Mouse (Mus musculus) intestine, embryonic 15.5 days (tissue): ENCODE results near the gene St6gal1. TPM values are rescaled to one million over a fixed set of nuclear protein-coding genes. Genes with fewer than 3 reads are reported as not detected.

ENCODE experiments used
- ATAC-seq: fragments of 200-750 bp; cut with Nextera tagmentation; 2 replicates; pipeline ENCODE4 v1.8.0; 2017; ENCODE audit warnings: moderate TSS enrichment, moderate library complexity
- H3K27ac ChIP-seq: fragments of 300-500 bp; sonication (generic); 2 replicates; pipeline ENCODE4 v1.5.1; 2015; ENCODE audit warnings: mild to moderate bottlenecking, inconsistent platforms
- H3K27me3 ChIP-seq: fragments of 300-500 bp; sonication (generic); replicated peaks from 2 replicates; pipeline ENCODE4 v1.6.1; 2015; ENCODE audit warnings: inconsistent platforms
- H3K36me3 ChIP-seq: fragments of 300-500 bp; sonication (generic); 2 replicates; pipeline ENCODE4 v1.6.1; 2015; ENCODE audit warnings: inconsistent platforms
- H3K4me1 ChIP-seq: fragments of 300-500 bp; sonication (generic); replicated peaks from 2 replicates; pipeline ENCODE4 v1.6.1; 2015; ENCODE audit warnings: inconsistent platforms
- H3K4me2 ChIP-seq: fragments of 300-500 bp; sonication (generic); replicated peaks from 2 replicates; pipeline ENCODE4 v1.6.1; 2015; ENCODE audit warnings: mild to moderate bottlenecking, inconsistent platforms
- H3K4me3 ChIP-seq: fragments of 300-500 bp; sonication (generic); replicated peaks from 2 replicates; pipeline ENCODE4 v1.5.1; 2015; ENCODE audit warnings: inconsistent platforms
- H3K9ac ChIP-seq: fragments of 300-500 bp; sonication (generic); 2 replicates; pipeline ENCODE4 v1.6.1; 2015; ENCODE audit warnings: inconsistent platforms
- H3K9me3 ChIP-seq: fragments of 300-500 bp; sonication (generic); 2 replicates; pipeline ENCODE4 v1.6.1; 2016; ENCODE audit warnings: inconsistent platforms
- WGBS: fragments of 180-500 bp; shearing (Covaris S2); methylation state at CpG from one replicate; pipeline ENCODE4 v1.1.7; 2015; 5-methylcytosine and 5-hydroxymethylcytosine counted together
- polyA plus RNA-seq: library from polyadenylated mRNA; unstranded; fragments of >200 nt; fragmentation: Nextera tagmentation; extraction: Ambion mirVana; gene quantifications from 2 replicates; pipeline ENCODE4 v1.2.1, GENCODE M21; 2015

Gene St6gal1
- polyA plus RNA-seq, 1 experiment from 2014 or later, result 15.7 TPM

DNA sequence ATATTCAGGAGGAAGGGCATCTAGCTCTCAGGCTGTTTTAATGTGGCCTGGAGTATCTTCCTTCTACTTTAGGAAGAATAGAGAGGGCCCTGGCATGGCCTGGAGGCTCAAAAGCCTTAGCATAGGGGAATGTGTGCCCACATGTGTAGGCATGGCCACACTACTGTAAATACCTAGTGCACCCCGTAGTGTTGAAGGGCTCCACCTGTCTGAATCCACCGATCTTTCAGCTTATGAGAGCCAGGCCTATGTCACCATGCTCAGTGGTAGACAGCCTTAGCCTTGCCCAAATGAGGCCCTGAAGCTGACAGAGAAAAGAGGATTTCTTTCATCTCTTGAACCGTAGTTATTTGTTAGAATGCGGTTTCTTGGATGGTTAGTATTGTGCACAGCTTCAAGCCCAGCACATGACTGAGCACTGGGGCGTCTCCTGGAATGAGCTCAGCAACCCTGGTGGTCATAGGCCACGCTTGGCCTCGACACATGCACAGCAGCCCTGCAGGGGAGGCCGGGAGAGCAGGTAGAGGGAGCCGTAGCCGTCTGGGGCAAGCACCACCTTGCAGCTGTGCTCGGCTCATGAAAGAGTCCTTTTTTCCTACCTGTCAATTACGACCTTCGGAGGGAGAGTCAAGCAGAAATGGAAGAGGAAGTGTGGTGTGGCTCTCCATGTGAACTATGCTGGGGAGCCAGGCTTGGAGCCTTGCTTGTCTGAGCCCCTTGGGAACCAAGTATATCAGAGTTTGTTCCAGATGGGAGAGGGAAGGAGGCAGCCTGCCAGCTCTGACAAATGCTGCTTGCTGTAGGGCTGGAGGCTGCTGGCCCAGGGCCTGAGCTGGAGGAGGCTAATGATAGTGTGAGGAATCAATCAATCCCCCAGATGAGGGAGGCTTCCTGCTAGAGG lies 15.8 kb downstream of the St6gal1 start:
- peak overlapping the region; percentile 69 for H3K27ac ChIP-seq
- ATAC-seq, result peak; percentile 91
- H3K4me3 ChIP-seq, result no peak overlapping the region
- peaks cover 23% of the 10 kb centered on the region for H3K4me1 ChIP-seq
- H3K36me3 ChIP-seq, result no peaks in the 10 kb centered on the region
- 36% methylated on average over 13 of the region's 13 CpGs for WGBS
- no peaks in the 10 kb centered on the region for H3K27me3 ChIP-seq
- H3K9me3 ChIP-seq, result no peaks in the 10 kb centered on the region
- no peak overlapping the region for H3K9ac ChIP-seq
- H3K4me2 ChIP-seq, result 0 out of 2 replicates have a peak overlapping the region, but pooled peaks have one; percentile 17

- Histone ChIP-seq H3K4me3 (no peak overlapping the region), H3K9ac (no peak overlapping the region), H3K4me1 (peaks cover 23% of the 10 kb centered on the region), H3K27ac (peak overlapping the region; percentile 10; the same call in 1 of the 2 replicates), H3K27me3 (no peaks in the 10 kb centered on the region), H3K4me2 (no peak overlapping the region; the same call in 1 of the 2 replicates), H3K36me3 (no peaks in the 10 kb centered on the region), H3K9me3 (no peaks in the 10 kb centered on the region)
- whole genome bisulfite sequencing, result 45% methylated on average over 5 of the region's 5 CpGs
- no peak for ATAC-seq
Measured at GRCm38 (mm10) chr16:23240950-23241259, 16.4 kb downstream of the St6gal1 start.

DNA sequence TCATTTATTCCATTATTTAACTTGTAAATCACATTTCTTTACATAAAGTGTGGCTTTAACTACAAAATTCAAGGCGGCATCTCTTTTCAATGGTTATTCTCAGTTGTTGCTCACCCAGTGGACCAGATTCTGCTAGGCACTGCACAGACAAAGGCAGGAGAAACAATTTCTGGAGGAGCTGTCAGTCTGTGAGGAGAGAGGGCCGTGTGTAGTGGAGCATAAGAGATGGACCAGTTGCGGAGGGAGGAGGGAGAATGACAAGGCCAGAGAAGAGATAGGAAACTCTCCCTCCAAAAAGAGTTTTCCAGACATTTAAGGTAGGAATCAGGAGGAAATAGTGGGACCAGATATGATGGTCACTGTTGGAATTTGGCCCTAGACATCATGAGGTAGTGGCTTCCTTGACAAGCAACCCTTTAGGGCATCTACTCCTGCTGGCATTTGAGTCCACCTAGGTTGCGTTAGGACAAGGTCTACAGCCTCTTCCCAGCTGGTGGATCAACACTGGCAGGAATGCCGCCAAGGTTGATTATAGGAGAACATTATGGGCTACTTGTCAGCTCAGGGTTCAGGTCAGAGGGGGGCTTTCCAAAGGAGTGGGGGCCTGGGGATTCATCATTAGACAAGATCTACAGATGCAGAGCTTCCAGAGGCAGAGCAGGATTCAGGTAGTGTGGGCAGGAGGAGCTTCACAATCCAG lies 19.3 kb downstream of the St6gal1 start:
- Histone ChIP-seq H3K4me1 (peaks cover 16% of the 10 kb centered on the region), H3K27ac (no peak overlapping the region), H3K36me3 (no peaks in the 10 kb centered on the region), H3K4me3 (no peak overlapping the region), H3K9ac (no peak overlapping the region), H3K9me3 (no peaks in the 10 kb centered on the region), H3K4me2 (no peak overlapping the region), H3K27me3 (no peaks in the 10 kb centered on the region)
- WGBS, result 88% methylated on average over 5 of the region's 5 CpGs
- no peak for ATAC-seq

DNA sequence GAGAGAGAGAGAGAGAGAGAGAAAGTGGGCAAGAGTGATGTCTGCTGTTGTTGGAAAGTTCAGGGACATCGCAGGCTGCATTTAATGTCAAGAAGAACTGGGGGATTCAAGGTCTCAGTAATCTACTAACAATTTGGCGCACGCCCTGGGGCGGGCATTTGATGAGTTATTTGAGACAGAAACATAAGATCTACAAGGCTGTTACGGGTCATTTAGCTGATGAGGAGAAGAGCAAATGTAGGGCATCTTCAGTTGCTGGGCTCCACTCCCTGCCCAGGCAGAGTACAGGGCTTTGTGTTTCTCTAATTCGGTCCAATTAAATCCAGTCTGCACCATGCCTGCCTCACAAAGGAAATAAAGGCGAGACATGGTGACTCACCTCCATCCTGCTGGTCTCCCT lies 19.9 kb downstream of the St6gal1 start:
- Histone ChIP-seq H3K9ac (no peak overlapping the region), H3K27me3 (no peaks in the 10 kb centered on the region), H3K27ac (no peak overlapping the region), H3K4me1 (peaks cover 15% of the 10 kb centered on the region), H3K4me3 (no peak overlapping the region), H3K9me3 (no peaks in the 10 kb centered on the region), H3K4me2 (no peak overlapping the region), H3K36me3 (no peaks in the 10 kb centered on the region)
- WGBS, result 89% methylated on average over 7 of the region's 7 CpGs
- ATAC-seq, result no peak

GRCm38 (mm10) chr16:23249285-23249684 lies 24.7 kb downstream of the St6gal1 start:
- no peak overlapping the region for H3K4me2 ChIP-seq
- no peak for ATAC-seq
- H3K4me1 ChIP-seq, result peaks cover 11% of the 10 kb centered on the region
- H3K9me3 ChIP-seq, result no peaks in the 10 kb centered on the region
- H3K4me3 ChIP-seq, result no peak overlapping the region
- H3K9ac ChIP-seq, result no peak overlapping the region
- no peak overlapping the region for H3K27ac ChIP-seq
- H3K36me3 ChIP-seq, result no peaks in the 10 kb centered on the region
- H3K27me3 ChIP-seq, result no peaks in the 10 kb centered on the region
- WGBS, result 64% methylated on average over 4 of the region's 4 CpGs

DNA sequence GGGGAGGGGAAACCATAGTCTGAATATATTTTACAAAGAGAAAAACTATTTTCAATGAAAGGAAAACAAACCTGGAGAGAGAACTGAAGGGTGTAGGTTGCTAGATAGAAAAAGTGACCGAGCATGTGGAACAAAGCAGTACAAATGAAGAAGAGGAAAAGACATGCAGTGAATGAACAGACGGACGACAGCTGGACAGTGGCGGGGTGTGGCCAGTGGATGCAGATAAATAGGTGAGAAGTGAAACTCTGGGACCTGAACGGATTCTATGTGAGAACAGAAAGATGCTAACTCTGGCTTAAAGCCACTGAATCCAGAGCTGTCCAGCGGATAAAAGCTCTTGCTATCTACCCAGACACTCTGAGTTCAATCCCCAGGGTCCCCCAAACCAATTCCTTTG lies 25.2 kb downstream of the St6gal1 start:
- Histone ChIP-seq H3K27ac (no peak overlapping the region), H3K9ac (no peak overlapping the region), H3K4me3 (no peak overlapping the region), H3K9me3 (no peaks in the 10 kb centered on the region), H3K4me2 (no peak overlapping the region), H3K27me3 (no peaks in the 10 kb centered on the region), H3K36me3 (no peaks in the 10 kb centered on the region), H3K4me1 (peaks cover 11% of the 10 kb centered on the region)
- WGBS, result 68% methylated on average over 6 of the region's 6 CpGs
- no peak for ATAC-seq

DNA sequence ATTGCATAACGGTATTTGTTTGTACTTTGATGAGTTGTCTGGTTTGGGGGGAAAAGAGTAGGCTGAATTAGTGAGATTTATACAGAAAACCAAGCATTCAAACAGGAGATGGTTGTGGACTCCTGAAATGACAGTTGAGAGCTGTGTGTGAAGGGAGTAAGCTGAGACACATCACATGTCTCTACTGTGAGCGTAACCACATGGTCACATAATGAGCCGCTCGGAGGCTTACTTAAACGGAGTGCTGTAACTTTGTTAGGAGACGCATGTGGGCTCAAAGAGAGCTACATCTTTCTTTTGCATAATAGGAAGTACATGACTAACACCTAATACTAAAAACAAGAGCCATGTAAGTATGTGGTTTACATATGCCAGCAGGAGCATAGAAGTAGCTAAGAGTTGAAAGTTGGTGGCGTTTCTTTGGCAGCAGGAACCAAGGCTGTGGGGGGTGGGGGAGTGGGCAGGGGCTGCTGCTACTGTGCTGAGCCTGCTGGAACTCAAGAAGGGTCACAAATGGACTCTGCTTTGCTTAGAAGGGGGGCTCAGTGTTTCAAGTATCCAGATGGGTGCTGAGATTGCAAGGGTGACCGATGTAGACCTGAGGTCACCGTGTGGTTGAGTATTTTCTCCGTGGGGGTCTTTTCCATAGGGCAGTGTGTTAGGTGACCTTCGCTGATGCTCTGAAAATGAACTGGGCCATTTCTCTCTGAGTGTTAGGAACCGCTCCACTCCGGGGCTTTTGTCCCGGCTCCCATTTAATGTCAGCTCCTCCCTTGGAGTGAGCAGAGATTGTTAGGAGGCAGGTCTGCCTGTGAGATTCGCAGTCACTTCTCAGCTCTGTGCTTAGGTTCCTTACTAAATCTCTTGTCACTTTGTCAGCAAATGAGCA lies 26.3 kb downstream of the St6gal1 start:
- H3K9ac ChIP-seq, result no peak overlapping the region
- no peak overlapping the region for H3K4me2 ChIP-seq
- H3K27me3 ChIP-seq, result no peaks in the 10 kb centered on the region
- no peaks in the 10 kb centered on the region for H3K36me3 ChIP-seq
- H3K4me1 ChIP-seq, result peaks cover 11% of the 10 kb centered on the region
- no peak overlapping the region for H3K27ac ChIP-seq
- peak; percentile 47; the same call in 1 of the 2 replicates for ATAC-seq
- no peak overlapping the region for H3K4me3 ChIP-seq
- H3K9me3 ChIP-seq, result no peaks in the 10 kb centered on the region
- 35% methylated on average over 15 of the region's 15 CpGs for WGBS

GRCm38 (mm10) chr16:23251445-23251773 lies 26.9 kb downstream of the St6gal1 start:
- Histone ChIP-seq H3K9me3 (no peaks in the 10 kb centered on the region), H3K4me3 (no peak overlapping the region), H3K4me2 (no peak overlapping the region), H3K36me3 (no peaks in the 10 kb centered on the region), H3K4me1 (peaks cover 11% of the 10 kb centered on the region), H3K27ac (no peak overlapping the region), H3K9ac (no peak overlapping the region), H3K27me3 (no peaks in the 10 kb centered on the region)
- WGBS, result 48% methylated on average over 2 of the region's 2 CpGs
- ATAC-seq, result no peak

- H3K36me3 ChIP-seq, result no peaks in the 10 kb centered on the region
- peaks cover 11% of the 10 kb centered on the region for H3K4me1 ChIP-seq
- no peak for ATAC-seq
- no peak overlapping the region for H3K27ac ChIP-seq
- H3K9me3 ChIP-seq, result no peaks in the 10 kb centered on the region
- H3K4me3 ChIP-seq, result no peak overlapping the region
- no peaks in the 10 kb centered on the region for H3K27me3 ChIP-seq
- no peak overlapping the region for H3K4me2 ChIP-seq
- WGBS, result 61% methylated on average over 6 of the region's 6 CpGs
- no peak overlapping the region for H3K9ac ChIP-seq
Measured at GRCm38 (mm10) chr16:23253620-23254019, 29.1 kb downstream of the St6gal1 start.

GRCm38 (mm10) chr16:23254062-23254461 lies 29.5 kb downstream of the St6gal1 start:
- Histone ChIP-seq H3K4me1 (peaks cover 16% of the 10 kb centered on the region), H3K27me3 (no peaks in the 10 kb centered on the region), H3K36me3 (no peaks in the 10 kb centered on the region), H3K27ac (no peak overlapping the region), H3K9ac (no peak overlapping the region), H3K9me3 (no peaks in the 10 kb centered on the region), H3K4me2 (no peak overlapping the region), H3K4me3 (no peak overlapping the region)
- 39% methylated on average over 1 of the region's 1 CpGs for WGBS
- ATAC-seq, result no peak

DNA sequence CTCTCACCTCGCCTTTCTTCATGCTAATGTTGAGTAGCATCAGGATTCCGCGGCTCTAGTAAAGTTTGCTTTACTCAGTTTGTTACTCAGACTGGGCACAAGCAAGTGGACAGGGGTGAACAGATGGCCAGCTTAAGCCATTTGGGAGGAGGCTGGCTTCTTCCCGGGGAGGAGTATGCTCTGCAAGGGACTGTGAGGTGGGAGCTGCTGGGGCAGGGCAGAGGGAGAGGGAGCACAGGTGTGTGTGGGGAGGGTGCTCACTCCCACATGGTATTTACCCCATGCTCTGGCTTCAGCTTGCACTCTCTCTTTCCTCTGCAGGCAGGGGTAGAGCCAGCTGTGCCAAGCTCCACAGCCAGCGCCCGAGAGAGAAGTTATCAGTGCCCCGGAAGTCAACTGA lies 32.1 kb downstream of the St6gal1 start:
- no peaks in the 10 kb centered on the region for H3K27me3 ChIP-seq
- ATAC-seq, result no peak
- WGBS, result 71% methylated on average over 7 of the region's 7 CpGs
- H3K27ac ChIP-seq, result no peak overlapping the region
- no peak overlapping the region for H3K4me2 ChIP-seq
- peaks cover 6% of the 10 kb centered on the region; the same call in 1 of the 2 replicates for H3K4me1 ChIP-seq
- H3K36me3 ChIP-seq, result no peaks in the 10 kb centered on the region
- H3K4me3 ChIP-seq, result no peak overlapping the region
- H3K9ac ChIP-seq, result no peak overlapping the region
- no peaks in the 10 kb centered on the region for H3K9me3 ChIP-seq

DNA sequence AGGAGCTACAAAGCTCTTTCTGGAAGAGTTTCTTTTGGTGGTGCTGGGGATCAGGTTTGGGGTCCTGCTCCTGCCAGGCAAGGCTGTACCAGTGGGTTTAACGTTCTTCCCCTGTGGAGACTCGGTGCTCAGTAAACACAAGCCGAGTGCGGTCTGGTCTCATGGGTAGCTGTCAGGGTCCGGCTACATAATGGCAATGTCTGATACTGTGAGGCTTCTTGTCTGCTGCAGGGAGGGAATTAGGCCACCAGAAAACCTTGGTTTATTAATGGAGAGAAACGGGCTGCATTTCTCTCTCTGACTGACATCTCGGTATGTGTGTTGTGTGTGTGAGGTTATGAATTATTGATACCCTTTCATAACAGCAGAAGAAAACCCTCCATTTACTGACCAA lies 33.9 kb downstream of the St6gal1 start:
- H3K27me3 ChIP-seq, result no peaks in the 10 kb centered on the region
- H3K9me3 ChIP-seq, result no peaks in the 10 kb centered on the region
- H3K9ac ChIP-seq, result no peak overlapping the region
- H3K4me2 ChIP-seq, result no peak overlapping the region
- WGBS, result 47% methylated on average over 7 of the region's 7 CpGs
- ATAC-seq, result no peak
- no peak overlapping the region for H3K27ac ChIP-seq
- H3K4me1 ChIP-seq, result peaks cover 6% of the 10 kb centered on the region; the same call in 1 of the 2 replicates
- H3K36me3 ChIP-seq, result no peaks in the 10 kb centered on the region
- H3K4me3 ChIP-seq, result no peak overlapping the region
